Mouse (Mus musculus) forebrain, embryonic 10.5 days (tissue): ENCODE measurements around the gene Bri3. TPM values are rescaled to one million over a fixed set of nuclear protein-coding genes. Genes with fewer than 3 reads are reported as not detected.

ENCODE experiments used
- DNase-seq: peaks from one replicate; pipeline ENCODE4 v3.0.0-alpha.2; 2017; ENCODE audit warnings: low spot score; ENCODE audit errors: extremely low spot score
- H3K27ac ChIP-seq: fragments of 300-500 bp; sonication (generic); 2 replicates; pipeline ENCODE4 v1.5.1; 2016; ENCODE audit warnings: mild to moderate bottlenecking
- H3K27me3 ChIP-seq: fragments of 300-500 bp; sonication (generic); 2 replicates; pipeline ENCODE4 v1.6.1; 2016; ENCODE audit warnings: mild to moderate bottlenecking; ENCODE audit not compliant: poor library complexity, severe bottlenecking
- H3K36me3 ChIP-seq: fragments of 300-500 bp; sonication (generic); replicated peaks from 2 replicates; pipeline ENCODE4 v1.6.1; 2016; ENCODE audit warnings: mild to moderate bottlenecking, moderate library complexity
- H3K4me1 ChIP-seq: fragments of 300-500 bp; sonication (generic); 2 replicates; pipeline ENCODE4 v1.6.1; 2016
- H3K4me3 ChIP-seq: fragments of 300-500 bp; sonication (generic); 2 replicates; pipeline ENCODE4 v1.5.1; 2016; ENCODE audit warnings: mild to moderate bottlenecking, moderate library complexity
- H3K9me3 ChIP-seq: fragments of 300-500 bp; sonication (generic); 2 replicates; pipeline ENCODE4 v1.6.1; 2016; ENCODE audit warnings: mild to moderate bottlenecking, moderate library complexity
- WGBS: fragments of 180-500 bp; shearing (Covaris S2); methylation state at CpG from one replicate; pipeline ENCODE4 v1.1.7; 2016; 5-methylcytosine and 5-hydroxymethylcytosine counted together
- polyA plus RNA-seq: library from polyadenylated mRNA; unstranded; fragments of >200 nt; fragmentation: Nextera tagmentation; extraction: Ambion mirVana; gene quantifications from 2 replicates; pipeline ENCODE4 v1.2.1, GENCODE M21; 2016

The Bri3 gene
- 113 and 119 TPM in 2 replicates for polyA plus RNA-seq

GRCm38 (mm10) chr5:144243901-144244487 is at the start of gene Bri3:
Gene Bri3 (plus strand): TSS chr5:144244437.
- Histone ChIP-seq H3K4me3 (no peak within 1 kb of the TSS), H3K9me3 (no peaks in the 10 kb centered on the region), H3K36me3 (no peaks in the 10 kb centered on the region), H3K27ac (no peak within 1 kb of the TSS), H3K4me1 (no peaks in the 10 kb centered on the region), H3K27me3 (no peaks in the 10 kb centered on the region)
- DNase-seq, result no peak
- 94% methylated on average over 7 of the region's 7 CpGs for WGBS

- WGBS, result 87% methylated on average over 8 of the region's 8 CpGs
- Histone ChIP-seq H3K4me3 (no peak overlapping the region), H3K9me3 (no peaks in the 10 kb centered on the region), H3K36me3 (peaks cover 12% of the 10 kb centered on the region), H3K27me3 (0 out of 2 replicates have a peak, but pooled peaks cover 1% of the 10 kb centered on the region), H3K4me1 (peaks cover 24% of the 10 kb centered on the region), H3K27ac (no peak overlapping the region)
- no peak for DNase-seq
Measured at GRCm38 (mm10) chr5:144195567-144195966, 48.7 kb upstream of the Bri3 start.

GRCm38 (mm10) chr5:144200616-144201015 is 43.6 kb upstream of the Bri3 start:
- DNase-seq, result no peak
- Histone ChIP-seq H3K4me1 (peaks cover 17% of the 10 kb centered on the region), H3K9me3 (peaks cover 8% of the 10 kb centered on the region), H3K27me3 (no peaks in the 10 kb centered on the region), H3K4me3 (no peak overlapping the region), H3K27ac (no peak overlapping the region), H3K36me3 (peaks cover 42% of the 10 kb centered on the region)
- 92% methylated on average over 11 of the region's 11 CpGs for WGBS

GRCm38 (mm10) chr5:144202430-144202829 is 41.8 kb upstream of the Bri3 start:
- peaks cover 53% of the 10 kb centered on the region for H3K36me3 ChIP-seq
- 94% methylated on average over 6 of the region's 6 CpGs for WGBS
- peaks cover 8% of the 10 kb centered on the region for H3K9me3 ChIP-seq
- H3K27me3 ChIP-seq, result no peaks in the 10 kb centered on the region
- DNase-seq, result no peak
- H3K4me3 ChIP-seq, result no peak overlapping the region
- H3K4me1 ChIP-seq, result peaks cover 6% of the 10 kb centered on the region; the same call in 1 of the 2 replicates
- H3K27ac ChIP-seq, result no peak overlapping the region

- DNase-seq, result no peak
- Histone ChIP-seq H3K4me3 (no peak overlapping the region), H3K27ac (no peak overlapping the region), H3K36me3 (peaks cover 54% of the 10 kb centered on the region), H3K4me1 (peaks cover 6% of the 10 kb centered on the region; the same call in 1 of the 2 replicates), H3K9me3 (peaks cover 8% of the 10 kb centered on the region), H3K27me3 (no peaks in the 10 kb centered on the region)
- WGBS, result 90% methylated on average over 10 of the region's 10 CpGs
Measured at GRCm38 (mm10) chr5:144203398-144203959, 40.8 kb upstream of the Bri3 start.

- H3K9me3 ChIP-seq, result peaks cover 8% of the 10 kb centered on the region
- H3K27me3 ChIP-seq, result no peaks in the 10 kb centered on the region
- 94% methylated on average over 12 of the region's 12 CpGs for WGBS
- DNase-seq, result no peak
- no peak overlapping the region for H3K27ac ChIP-seq
- H3K4me1 ChIP-seq, result peaks cover 6% of the 10 kb centered on the region; the same call in 1 of the 2 replicates
- H3K4me3 ChIP-seq, result no peak overlapping the region
- H3K36me3 ChIP-seq, result peaks cover 50% of the 10 kb centered on the region
Measured at GRCm38 (mm10) chr5:144204303-144204702, 39.9 kb upstream of the Bri3 start.

- Histone ChIP-seq H3K27me3 (no peaks in the 10 kb centered on the region), H3K4me1 (peaks cover 6% of the 10 kb centered on the region; the same call in 1 of the 2 replicates), H3K36me3 (peaks cover 56% of the 10 kb centered on the region), H3K4me3 (no peak overlapping the region), H3K27ac (no peak overlapping the region), H3K9me3 (peaks cover 8% of the 10 kb centered on the region)
- 56% methylated on average over 10 of the region's 10 CpGs for WGBS
- DNase-seq, result no peak
Measured at GRCm38 (mm10) chr5:144204911-144205310, 39.3 kb upstream of the Bri3 start.

GRCm38 (mm10) chr5:144206069-144206468 is 38.2 kb upstream of the Bri3 start:
- Histone ChIP-seq H3K27ac (no peak overlapping the region), H3K4me3 (no peak overlapping the region), H3K27me3 (no peaks in the 10 kb centered on the region), H3K36me3 (peaks cover 66% of the 10 kb centered on the region), H3K9me3 (peaks cover 8% of the 10 kb centered on the region), H3K4me1 (peaks cover 6% of the 10 kb centered on the region; the same call in 1 of the 2 replicates)
- WGBS, result 94% methylated on average over 15 of the region's 15 CpGs
- DNase-seq, result no peak

- WGBS, result 54% methylated on average over 11 of the region's 11 CpGs
- H3K4me3 ChIP-seq, result no peak overlapping the region
- no peak for DNase-seq
- H3K4me1 ChIP-seq, result peaks cover 6% of the 10 kb centered on the region; the same call in 1 of the 2 replicates
- H3K36me3 ChIP-seq, result peaks cover 71% of the 10 kb centered on the region
- H3K27me3 ChIP-seq, result no peaks in the 10 kb centered on the region
- H3K27ac ChIP-seq, result no peak overlapping the region
- peaks cover 3% of the 10 kb centered on the region for H3K9me3 ChIP-seq
Measured at GRCm38 (mm10) chr5:144207478-144207877, 36.8 kb upstream of the Bri3 start.

- Histone ChIP-seq H3K4me1 (peaks cover 11% of the 10 kb centered on the region), H3K4me3 (no peak overlapping the region), H3K27me3 (no peaks in the 10 kb centered on the region), H3K9me3 (no peaks in the 10 kb centered on the region), H3K27ac (no peak overlapping the region), H3K36me3 (peaks cover 58% of the 10 kb centered on the region)
- peak; percentile 67 for DNase-seq
- WGBS, result 27% methylated on average over 7 of the region's 7 CpGs
Measured at GRCm38 (mm10) chr5:144214453-144214852, 29.8 kb upstream of the Bri3 start.

- no peak overlapping the region for H3K27ac ChIP-seq
- 85% methylated on average over 2 of the region's 2 CpGs for WGBS
- no peaks in the 10 kb centered on the region for H3K27me3 ChIP-seq
- no peaks in the 10 kb centered on the region for H3K9me3 ChIP-seq
- no peak for DNase-seq
- peaks cover 15% of the 10 kb centered on the region for H3K4me1 ChIP-seq
- H3K4me3 ChIP-seq, result no peak overlapping the region
- H3K36me3 ChIP-seq, result peaks cover 43% of the 10 kb centered on the region
Measured at GRCm38 (mm10) chr5:144215992-144216391, 28.2 kb upstream of the Bri3 start.

- Histone ChIP-seq H3K9me3 (no peaks in the 10 kb centered on the region), H3K36me3 (peaks cover 29% of the 10 kb centered on the region), H3K27ac (no peak overlapping the region), H3K4me1 (peaks cover 33% of the 10 kb centered on the region), H3K4me3 (no peak overlapping the region), H3K27me3 (no peaks in the 10 kb centered on the region)
- 87% methylated on average over 7 of the region's 7 CpGs for WGBS
- DNase-seq, result no peak
Measured at GRCm38 (mm10) chr5:144218061-144218460, 26.2 kb upstream of the Bri3 start.

- Histone ChIP-seq H3K4me1 (peaks cover 38% of the 10 kb centered on the region), H3K36me3 (peaks cover 21% of the 10 kb centered on the region), H3K27me3 (no peaks in the 10 kb centered on the region), H3K9me3 (no peaks in the 10 kb centered on the region), H3K27ac (0 out of 2 replicates have a peak overlapping the region, but pooled peaks have one; percentile 51), H3K4me3 (no peak overlapping the region)
- DNase-seq, result no peak
- WGBS, result 73% methylated on average over 12 of the region's 12 CpGs
Measured at GRCm38 (mm10) chr5:144219306-144219705, 24.9 kb upstream of the Bri3 start.
